Mouse (Mus musculus) MEL (cell line): ENCODE data around the gene Zic3. TPM values are rescaled to one million over a fixed set of nuclear protein-coding genes. Genes with fewer than 3 reads are reported as not detected.

Source experiments
- DNase-seq: peaks from one replicate; pipeline ENCODE4 v3.0.0; 2011; ENCODE audit warnings: low read depth, low spot score
- H3K27ac ChIP-seq: 2 replicates; pipeline ENCODE4 v1.5.1; 2012; ENCODE audit warnings: low read depth, mild to moderate bottlenecking, control low read depth, low read length, moderate library complexity; ENCODE audit not compliant: control insufficient read depth
- H3K27me3 ChIP-seq, 2 experiments: fragments of 150-350 bp in 1 of 2; sonication (generic) in 1 of 2; 2 replicates each; pipeline ENCODE4 v1.6.1; 2012; ENCODE audit warnings: low read length in 2 of 2, mild to moderate bottlenecking in 2 of 2, improper control_type of control experiment in 1 of 2, moderate library complexity in 1 of 2; ENCODE audit not compliant: insufficient read depth in 2 of 2, control insufficient read depth in 1 of 2
- H3K36me3 ChIP-seq, 2 experiments: 2 replicates each; pipeline ENCODE4 v1.6.1; 2012 to 2014; ENCODE audit warnings: low read length in 2 of 2, improper control_type of control experiment in 1 of 2, inconsistent platforms in 1 of 2, mild to moderate bottlenecking in 1 of 2; ENCODE audit not compliant: insufficient read depth in 2 of 2, control insufficient read depth in 1 of 2
- H3K4me1 ChIP-seq, 2 experiments: fragments of 150-350 bp in 1 of 2; sonication (generic) in 1 of 2; 2 replicates each; pipeline ENCODE4 v1.6.1; 2012; ENCODE audit warnings: low read length in 2 of 2, improper control_type of control experiment in 1 of 2, mild to moderate bottlenecking in 1 of 2; ENCODE audit not compliant: insufficient read depth in 2 of 2, control insufficient read depth in 1 of 2
- H3K4me3 ChIP-seq, 2 experiments: fragments of 150-350 bp in 1 of 2; sonication (generic) in 1 of 2; 2 replicates each; pipeline ENCODE4 v1.5.1; 2012; ENCODE audit warnings: low read depth in 2 of 2, low read length in 2 of 2, mild to moderate bottlenecking in 2 of 2, moderate library complexity in 2 of 2, control low read depth in 1 of 2, improper control_type of control experiment in 1 of 2; ENCODE audit not compliant: control insufficient read depth in 1 of 2, insufficient read depth in 1 of 2
- H3K79me2 ChIP-seq: 2 replicates; pipeline ENCODE4 v1.6.1; 2012; ENCODE audit warnings: mild to moderate bottlenecking, low read length, moderate library complexity; ENCODE audit not compliant: control insufficient read depth, poor library complexity, insufficient read depth
- H3K9ac ChIP-seq: 2 replicates; pipeline ENCODE4 v1.6.1; 2012; ENCODE audit warnings: low read depth, mild to moderate bottlenecking, control low read depth, low read length, moderate library complexity; ENCODE audit not compliant: control insufficient read depth, poor library complexity, severe bottlenecking
- H3K9me3 ChIP-seq: fragments of 150-350 bp; sonication (generic); replicated peaks from 2 replicates; pipeline ENCODE4 v1.6.1; 2012; ENCODE audit warnings: mild to moderate bottlenecking, low read length, improper control_type of control experiment, moderate library complexity; ENCODE audit not compliant: insufficient read depth
- BHLHE40 ChIP-seq: IDR thresholded peaks from 2 replicates; pipeline ENCODE4 v1.6.1; 2012; ENCODE audit warnings: low read depth, mild to moderate bottlenecking, inconsistent platforms, low read length, improper control_type of control experiment, borderline replicate concordance
- CHD2 ChIP-seq: IDR thresholded peaks from 2 replicates; pipeline ENCODE4 v1.6.1; 2011; ENCODE audit warnings: low read length, improper control_type of control experiment
- CTCF ChIP-seq, 3 experiments: IDR thresholded peaks in 2 of 3; conservative IDR thresholded peaks in 1 of 3; 2 replicates each; pipeline ENCODE4 v1.5.1; 2011 to 2012; ENCODE audit warnings: low read length in 3 of 3, low read depth in 2 of 3, mild to moderate bottlenecking in 2 of 3, improper control_type of control experiment in 1 of 3, inconsistent platforms in 1 of 3, mixed read lengths in 1 of 3, moderate library complexity in 1 of 3; ENCODE audit not compliant: control insufficient read depth in 1 of 3, insufficient read depth in 1 of 3, poor library complexity in 1 of 3, severe bottlenecking in 1 of 3
- E2F4 ChIP-seq: IDR thresholded peaks from 2 replicates; pipeline ENCODE4 v1.6.1; 2011; ENCODE audit warnings: low read depth, low read length, improper control_type of control experiment, borderline replicate concordance
- ELF1 ChIP-seq: IDR thresholded peaks from 2 replicates; pipeline ENCODE4 v1.6.1; 2014; ENCODE audit warnings: low read depth, mild to moderate bottlenecking, inconsistent platforms, low read length, improper control_type of control experiment, moderate library complexity
- ETS1 ChIP-seq: IDR thresholded peaks from 2 replicates; pipeline ENCODE4 v1.6.1; 2012; ENCODE audit warnings: low read depth, mild to moderate bottlenecking, inconsistent platforms, low read length, improper control_type of control experiment, moderate library complexity
- GABPA ChIP-seq: IDR thresholded peaks from 2 replicates; pipeline ENCODE4 v1.6.1; 2012; ENCODE audit warnings: low read depth, mild to moderate bottlenecking, inconsistent platforms, low read length, improper control_type of control experiment, moderate library complexity
- GATA1 ChIP-seq: IDR thresholded peaks from 2 replicates; pipeline ENCODE4 v1.6.1; 2011; ENCODE audit warnings: low read depth, low read length, improper control_type of control experiment
- HCFC1 ChIP-seq: IDR thresholded peaks from 2 replicates; pipeline ENCODE4 v1.6.1; 2012; ENCODE audit warnings: low read depth, mild to moderate bottlenecking, inconsistent platforms, low read length, improper control_type of control experiment, moderate library complexity
- JUND ChIP-seq: IDR thresholded peaks from 2 replicates; pipeline ENCODE4 v1.6.1; 2011; ENCODE audit warnings: low read depth, mild to moderate bottlenecking, improper control_type of control experiment, low read length
- KAT2A ChIP-seq: conservative IDR thresholded peaks from 2 replicates; pipeline ENCODE4 v1.6.1; 2012; ENCODE audit warnings: low read depth, low read length, improper control_type of control experiment, inconsistent platforms
- MAX ChIP-seq: IDR thresholded peaks from 2 replicates; pipeline ENCODE4 v1.6.1; 2011; ENCODE audit warnings: low read length, improper control_type of control experiment
- MAZ ChIP-seq: IDR thresholded peaks from 2 replicates; pipeline ENCODE4 v1.6.1; 2012; ENCODE audit warnings: low read depth, mild to moderate bottlenecking, inconsistent platforms, low read length, improper control_type of control experiment
- MEF2A ChIP-seq: IDR thresholded peaks from 2 replicates; pipeline ENCODE4 v1.6.1; 2014; ENCODE audit warnings: low read depth, mild to moderate bottlenecking, inconsistent platforms, low read length, improper control_type of control experiment; ENCODE audit not compliant: poor library complexity, insufficient replicate concordance, severe bottlenecking; ENCODE audit errors: extremely low read depth
- MYC ChIP-seq: IDR thresholded peaks from 2 replicates; pipeline ENCODE4 v1.6.1; 2011; ENCODE audit warnings: low read depth, mild to moderate bottlenecking, low read length, improper control_type of control experiment, moderate library complexity
- NRF1 ChIP-seq: IDR thresholded peaks from 2 replicates; pipeline ENCODE4 v1.6.1; 2014; ENCODE audit warnings: low read depth, mild to moderate bottlenecking, inconsistent platforms, low read length, improper control_type of control experiment, moderate library complexity; ENCODE audit not compliant: poor library complexity, insufficient read depth, severe bottlenecking
- POLR2A ChIP-seq, 2 experiments: IDR thresholded peaks; 2 replicates each; pipeline ENCODE4 v1.6.1; 2011 to 2012; ENCODE audit warnings: low read length in 2 of 2, mild to moderate bottlenecking in 2 of 2, control low read depth in 1 of 2, improper control_type of control experiment in 1 of 2, low read depth in 1 of 2, moderate library complexity in 1 of 2; ENCODE audit not compliant: control insufficient read depth in 1 of 2, insufficient read depth in 1 of 2, poor library complexity in 1 of 2
- POLR2AphosphoS2 ChIP-seq: IDR thresholded peaks from 2 replicates; pipeline ENCODE4 v1.6.1; 2011; ENCODE audit warnings: low read length, improper control_type of control experiment
- POLR2AphosphoS5 ChIP-seq: IDR thresholded peaks from 2 replicates; pipeline ENCODE4 v1.6.1; 2012; ENCODE audit warnings: low read depth, borderline replicate concordance, mild to moderate bottlenecking, inconsistent platforms, low read length, moderate library complexity, mixed read lengths
- RAD21 ChIP-seq: IDR thresholded peaks from 2 replicates; pipeline ENCODE4 v1.6.1; 2011; ENCODE audit warnings: mild to moderate bottlenecking, low read depth, low read length, improper control_type of control experiment
- RCOR1 ChIP-seq: IDR thresholded peaks from 2 replicates; pipeline ENCODE4 v1.6.1; 2012; ENCODE audit warnings: low read depth, mild to moderate bottlenecking, inconsistent platforms, low read length, improper control_type of control experiment
- SIN3A ChIP-seq: IDR thresholded peaks from 2 replicates; pipeline ENCODE4 v1.6.1; 2012; ENCODE audit warnings: low read length, improper control_type of control experiment, inconsistent platforms
- SMC3 ChIP-seq: IDR thresholded peaks from 2 replicates; pipeline ENCODE4 v1.6.1; 2011; ENCODE audit warnings: low read depth, low read length, improper control_type of control experiment
- TAL1 ChIP-seq: IDR thresholded peaks from 2 replicates; pipeline ENCODE4 v1.6.1; 2012; ENCODE audit warnings: mild to moderate bottlenecking, inconsistent platforms, low read length, moderate library complexity, mixed read lengths
- UBTF ChIP-seq: IDR thresholded peaks from 2 replicates; pipeline ENCODE4 v1.6.1; 2012; ENCODE audit warnings: low read depth, mild to moderate bottlenecking, inconsistent platforms, low read length, improper control_type of control experiment, moderate library complexity, borderline replicate concordance; ENCODE audit not compliant: insufficient read depth
- USF1 ChIP-seq: IDR thresholded peaks from 2 replicates; pipeline ENCODE4 v1.6.1; 2014; ENCODE audit warnings: low read depth, mild to moderate bottlenecking, inconsistent platforms, low read length, improper control_type of control experiment, moderate library complexity
- USF2 ChIP-seq, 2 experiments: IDR thresholded peaks; 2 replicates each; pipeline ENCODE4 v1.6.1; 2011 to 2012; ENCODE audit warnings: improper control_type of control experiment in 2 of 2, low read length in 2 of 2, borderline replicate concordance in 1 of 2, inconsistent platforms in 1 of 2, low read depth in 1 of 2, mild to moderate bottlenecking in 1 of 2; ENCODE audit not compliant: insufficient read depth in 1 of 2
- ZC3H11A ChIP-seq: IDR thresholded peaks from 2 replicates; pipeline ENCODE4 v1.6.1; 2012; ENCODE audit warnings: low read depth, mild to moderate bottlenecking, inconsistent platforms, low read length, improper control_type of control experiment
- ZMIZ1 ChIP-seq: IDR thresholded peaks from 2 replicates; pipeline ENCODE4 v1.6.1; 2012; ENCODE audit warnings: low read depth, mild to moderate bottlenecking, inconsistent platforms, low read length, improper control_type of control experiment, moderate library complexity
- ZNF384 ChIP-seq: IDR thresholded peaks from 2 replicates; pipeline ENCODE4 v1.6.1; 2012; ENCODE audit warnings: low read depth, mild to moderate bottlenecking, inconsistent platforms, low read length, improper control_type of control experiment
- polyA plus RNA-seq, 2 experiments: library from polyadenylated mRNA; stranded (reverse) in 1 of 2; unstranded in 1 of 2; fragments of >175 nt in 1 of 2; fragments of >200 nt in 1 of 2; gene quantifications; 2 replicates each; pipeline versions ENCODE4 v1.2.1 to v1.2.4; 2012; ENCODE audit warnings: low replicate concordance in 2 of 2, low read depth in 1 of 2; ENCODE audit not compliant: insufficient read length in 2 of 2, insufficient read depth in 1 of 2, missing spikeins in 1 of 2
- total RNA-seq: library from RNA; depleted of rRNA; stranded (reverse); fragments of 300-350 nt; gene quantifications from 2 replicates; pipeline ENCODE4 v1.2.3, GENCODE M21; 2012

Gene Zic3
- total and polyA plus RNA-seq, 3 experiments = not detected

DNA sequence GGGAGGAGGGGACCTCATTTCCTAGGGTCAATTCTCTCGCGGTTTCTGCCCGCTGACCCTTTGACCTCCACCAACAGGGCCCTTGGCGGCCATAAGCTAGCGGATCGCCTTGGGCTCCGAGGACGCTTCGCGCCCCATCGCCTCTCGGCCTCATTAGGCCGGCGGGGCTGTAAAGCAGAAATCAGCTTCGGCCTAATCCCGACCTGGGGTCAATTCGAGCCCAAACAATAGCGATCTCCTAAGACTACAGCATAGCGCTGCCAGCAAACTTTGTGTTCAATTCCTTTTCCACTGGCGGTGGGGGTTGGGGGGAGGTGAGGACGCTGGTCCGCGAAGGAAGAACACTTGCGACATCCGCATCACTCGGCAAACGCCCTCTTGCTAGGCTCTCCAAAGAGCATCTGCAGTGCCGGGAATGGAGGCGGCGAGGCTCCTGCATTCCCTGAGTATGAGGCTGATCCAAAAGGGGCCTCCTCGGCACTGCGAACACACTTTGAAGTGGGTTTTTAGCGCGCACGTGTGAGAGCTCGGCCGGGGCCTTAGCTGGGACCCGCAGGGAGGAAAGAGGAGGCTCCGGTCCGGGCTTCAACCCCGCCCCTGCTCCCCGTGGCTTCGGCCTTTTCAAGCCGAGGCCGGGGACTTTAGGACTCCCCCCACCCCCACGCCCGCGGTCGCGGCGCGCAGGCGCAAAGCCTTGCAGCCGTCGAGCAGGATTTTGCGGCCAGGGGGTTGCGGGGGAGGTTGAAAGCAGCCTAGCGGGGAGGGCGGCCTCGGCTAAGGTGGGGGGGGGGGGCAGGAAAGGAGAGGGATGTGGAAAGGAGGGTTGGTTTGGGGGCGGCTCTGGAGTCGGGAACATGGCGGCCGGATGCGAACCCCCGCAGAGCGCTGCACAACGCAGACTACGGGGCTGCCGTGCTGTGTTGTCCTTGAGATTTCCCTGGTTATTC, 15.8 kb downstream of the Zic3 start:
- Histone ChIP-seq H3K36me3 (no peaks in the 10 kb centered on the region), H3K9ac (no peak overlapping the region), H3K4me3 (no peak overlapping the region), H3K9me3 (no peaks in the 10 kb centered on the region), H3K79me2 (no peaks in the 10 kb centered on the region), H3K27me3 (no peaks in the 10 kb centered on the region), H3K4me1 (no peaks in the 10 kb centered on the region), H3K27ac (no peak overlapping the region)
- no peak for DNase-seq
- TF ChIP-seq USF1 (no peak), E2F4 (no peak), CTCF (IDR thresholded peaks at IDR 0.05 in 2 of 3, conservative IDR thresholded peaks at IDR 0.05 in 1 of 3; ENCODE audit: control insufficient read depth in 1 of 3, insufficient read depth in 1 of 3, low read depth in 2 of 3, low read length in 3 of 3, poor library complexity in 1 of 3, severe bottlenecking in 1 of 3) (no peak), CHD2 (no peak), GABPA (no peak), ZNF384 (no peak), MEF2A (no peak), TAL1 (no peak), RAD21 (no peak), ETS1 (no peak), RCOR1 (no peak), ELF1 (no peak), ZMIZ1 (no peak), MAZ (no peak), SIN3A (no peak), USF2 (IDR thresholded peaks at IDR 0.05; ENCODE audit: borderline replicate concordance in 1 of 2, insufficient read depth in 1 of 2, low read depth in 1 of 2, low read length in 2 of 2) (no peak), POLR2A (IDR thresholded peaks at IDR 0.05; ENCODE audit: control insufficient read depth in 1 of 2, insufficient read depth in 1 of 2, low read depth in 1 of 2, low read length in 2 of 2, poor library complexity in 1 of 2) (no peak), JUND (no peak), POLR2AphosphoS5 (no peak), KAT2A (no peak)

DNA sequence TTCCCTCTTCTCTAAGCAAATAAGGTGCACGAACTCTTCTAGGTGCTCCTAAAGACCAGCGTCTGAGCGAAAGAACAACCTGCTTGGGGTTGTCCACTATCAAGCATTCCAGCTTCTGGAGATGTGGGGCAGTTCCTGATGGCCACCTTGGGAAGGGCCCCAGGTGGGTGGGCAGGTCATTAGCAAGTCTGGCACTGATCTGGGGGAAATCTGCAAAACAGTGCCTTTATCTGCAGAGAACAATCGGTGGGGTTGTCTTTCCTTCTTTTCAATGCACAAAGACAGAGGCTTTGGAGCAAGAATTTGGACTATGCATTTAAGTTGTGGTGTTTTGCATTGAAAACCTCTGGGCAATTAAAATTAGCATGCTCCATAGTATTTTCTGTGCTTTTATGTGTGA, 17.2 kb downstream of the Zic3 start:
- H3K9ac ChIP-seq = no peak overlapping the region
- H3K4me1 ChIP-seq = no peaks in the 10 kb centered on the region
- no peak for TF ChIP-seq MAX
- TF ChIP-seq NRF1 = no peak
- TF ChIP-seq POLR2A (IDR thresholded peaks at IDR 0.05; ENCODE audit: control insufficient read depth in 1 of 2, insufficient read depth in 1 of 2, low read depth in 1 of 2, low read length in 2 of 2, poor library complexity in 1 of 2) = no peak
- TF ChIP-seq GATA1 = no peak
- no peak for TF ChIP-seq BHLHE40
- TF ChIP-seq ELF1 = no peak
- no peak for TF ChIP-seq ZC3H11A
- no peak for TF ChIP-seq POLR2AphosphoS2
- TF ChIP-seq CHD2 = no peak
- TF ChIP-seq MYC = no peak
- no peak for TF ChIP-seq SMC3
- TF ChIP-seq HCFC1 = no peak
- no peak for TF ChIP-seq KAT2A
- no peak for TF ChIP-seq UBTF
- TF ChIP-seq GABPA = no peak
- no peak for TF ChIP-seq ZNF384
- TF ChIP-seq SIN3A = no peak

More for the DNA sequence above, 17.2 kb downstream of the Zic3 start:
- Histone ChIP-seq H3K4me3 (no peak overlapping the region), H3K9me3 (no peaks in the 10 kb centered on the region), H3K27me3 (no peaks in the 10 kb centered on the region), H3K27ac (no peak overlapping the region), H3K79me2 (no peaks in the 10 kb centered on the region), H3K36me3 (no peaks in the 10 kb centered on the region)
- no peak for DNase-seq
